Mouse (Mus musculus) embryonic facial prominence, embryonic 11.5 days (tissue): ENCODE data around the gene Spryd4. TPM values are rescaled to one million over a fixed set of nuclear protein-coding genes. Genes with fewer than 3 reads are reported as not detected.
A peak's percentile ranks its signal among the peaks of the same experiment; 100 is the strongest.

Experiments used
- ATAC-seq: fragments of 200-750 bp; cut with Nextera tagmentation; replicated peaks from 2 replicates; pipeline ENCODE4 v1.8.0; 2017; ENCODE audit warnings: low read depth; ENCODE audit not compliant: insufficient number of reproducible peaks, low FRiP score, low TSS enrichment
- DNase-seq: peaks from one replicate; pipeline ENCODE4 v3.0.0-alpha.2; 2015; ENCODE audit warnings: low spot score
- H3K27ac ChIP-seq: fragments of 300-500 bp; sonication (generic); replicated peaks from 2 replicates; pipeline ENCODE4 v1.5.1; 2014; ENCODE audit warnings: mild to moderate bottlenecking, low read depth, low read length, control low read depth
- H3K27me3 ChIP-seq: fragments of 300-500 bp; sonication (generic); 2 replicates; pipeline ENCODE4 v1.6.1; 2014; ENCODE audit warnings: mild to moderate bottlenecking, low read length, moderate library complexity, mixed read lengths; ENCODE audit not compliant: control insufficient read depth, insufficient read depth
- H3K36me3 ChIP-seq: fragments of 300-500 bp; sonication (generic); replicated peaks from 2 replicates; pipeline ENCODE4 v1.6.1; 2014; ENCODE audit warnings: low read depth, mild to moderate bottlenecking, low read length, moderate library complexity, mixed read lengths; ENCODE audit not compliant: control insufficient read depth, insufficient read depth
- H3K4me1 ChIP-seq: fragments of 300-500 bp; sonication (generic); 2 replicates; pipeline ENCODE4 v1.6.1; 2014; ENCODE audit warnings: low read length, mixed read lengths; ENCODE audit not compliant: control insufficient read depth, insufficient read depth
- H3K4me2 ChIP-seq: fragments of 300-500 bp; sonication (generic); 2 replicates; pipeline ENCODE4 v1.6.1; 2014; ENCODE audit warnings: low read depth, mild to moderate bottlenecking, control low read depth, low read length, moderate library complexity
- H3K4me3 ChIP-seq: fragments of 300-500 bp; sonication (generic); 2 replicates; pipeline ENCODE4 v1.5.1; 2014; ENCODE audit warnings: low read depth, low read length, control low read depth
- H3K9ac ChIP-seq: fragments of 300-500 bp; sonication (generic); replicated peaks from 2 replicates; pipeline ENCODE4 v1.6.1; 2014; ENCODE audit warnings: mild to moderate bottlenecking, control low read depth, low read length
- H3K9me3 ChIP-seq: fragments of 300-500 bp; sonication (generic); replicated peaks from 2 replicates; pipeline ENCODE4 v1.6.1; 2016; ENCODE audit warnings: mild to moderate bottlenecking, low read length, inconsistent platforms, mixed read lengths; ENCODE audit not compliant: control insufficient read depth
- WGBS: fragments of 180-500 bp; shearing (Covaris S2); extraction: QIAGEN DNeasy Blood & Tissue Kit; methylation state at CpG from one replicate; pipeline ENCODE4 v1.1.7; 2014; 5-methylcytosine and 5-hydroxymethylcytosine counted together
- polyA plus RNA-seq: library from polyadenylated mRNA; unstranded; fragments of >200 nt; fragmentation: Nextera tagmentation; extraction: Ambion mirVana; gene quantifications from 2 replicates; pipeline ENCODE4 v1.2.1, GENCODE M21; 2014

Gene Spryd4
- polyA plus RNA-seq, 1 experiment from 2014 or later: 30.7 TPM

GRCm38 (mm10) chr10:128231697-128232419 is 20.3 kb upstream of the Spryd4 start, which contains the start of gene Timeless:
TSS of gene Timeless (plus strand) at chr10:128232065.
- no peaks in the 10 kb centered on the region for H3K27me3 ChIP-seq
- no peaks in the 10 kb centered on the region; the same call in 1 of the 2 replicates for H3K36me3 ChIP-seq
- H3K4me3 ChIP-seq: peak within 1 kb of the TSS; percentile 68
- H3K9ac ChIP-seq: peak within 1 kb of the TSS; percentile 90
- H3K4me2 ChIP-seq: peak within 1 kb of the TSS; percentile 69
- DNase-seq (peak; percentile 82), ATAC-seq (peak; percentile 81)
- WGBS: under 1% methylated on average over 58 of the region's 58 CpGs
- no peaks in the 10 kb centered on the region for H3K4me1 ChIP-seq
- peak within 1 kb of the TSS; percentile 93 for H3K27ac ChIP-seq
- H3K9me3 ChIP-seq: no peaks in the 10 kb centered on the region

GRCm38 (mm10) chr10:128231146-128231545 is 19.5 kb upstream of the Spryd4 start:
- WGBS: 21% methylated on average over 5 of the region's 5 CpGs
- no peaks in the 10 kb centered on the region; the same call in 1 of the 2 replicates for H3K36me3 ChIP-seq
- no peak for ATAC-seq
- H3K4me2 ChIP-seq: peak overlapping the region; percentile 69
- no peaks in the 10 kb centered on the region for H3K9me3 ChIP-seq
- H3K4me1 ChIP-seq: no peaks in the 10 kb centered on the region
- peak overlapping the region; percentile 68 for H3K4me3 ChIP-seq
- no peaks in the 10 kb centered on the region for H3K27me3 ChIP-seq
- peak overlapping the region; percentile 44; the same call in 1 of the 2 replicates for H3K27ac ChIP-seq
- H3K9ac ChIP-seq: peak overlapping the region; percentile 90
- DNase-seq: no peak

- Histone ChIP-seq H3K4me2 (no peak overlapping the region; the same call in 1 of the 2 replicates), H3K27ac (0 out of 2 replicates have a peak overlapping the region, but pooled peaks have one; percentile 44), H3K27me3 (no peaks in the 10 kb centered on the region)
These were observed 19.0 kb upstream of the Spryd4 start for GRCm38 (mm10) chr10:128230582-128230981.

GRCm38 (mm10) chr10:128228009-128228408 is 16.4 kb upstream of the Spryd4 start:
- DNase-seq (no peak), ATAC-seq (no peak)
- Histone ChIP-seq H3K4me3 (no peak overlapping the region), H3K4me2 (no peak overlapping the region), H3K9me3 (no peaks in the 10 kb centered on the region), H3K27me3 (no peaks in the 10 kb centered on the region), H3K27ac (no peak overlapping the region), H3K9ac (no peak overlapping the region), H3K36me3 (no peaks in the 10 kb centered on the region), H3K4me1 (no peaks in the 10 kb centered on the region)
- 92% methylated on average over 8 of the region's 8 CpGs for WGBS

More at GRCm38 (mm10) chr10:128230582-128230981, 19.0 kb upstream of the Spryd4 start:
- 79% methylated on average over 12 of the region's 12 CpGs for WGBS
- Histone ChIP-seq H3K36me3 (no peaks in the 10 kb centered on the region; the same call in 1 of the 2 replicates), H3K4me3 (no peak overlapping the region), H3K9ac (no peak overlapping the region), H3K4me1 (no peaks in the 10 kb centered on the region), H3K9me3 (no peaks in the 10 kb centered on the region)
- DNase-seq: no peak
- ATAC-seq: no peak

GRCm38 (mm10) chr10:128227592-128227991 is 16.0 kb upstream of the Spryd4 start:
- DNase-seq: no peak

GRCm38 (mm10) chr10:128225538-128225937 is 13.9 kb upstream of the Spryd4 start, which contains the start of gene Mip:
TSS of gene Mip (plus strand) at chr10:128225838.
- Histone ChIP-seq H3K36me3 (no peaks in the 10 kb centered on the region), H3K4me2 (no peak within 1 kb of the TSS), H3K9me3 (no peaks in the 10 kb centered on the region), H3K4me3 (no peak within 1 kb of the TSS), H3K4me1 (no peaks in the 10 kb centered on the region), H3K9ac (no peak within 1 kb of the TSS; the same call in 1 of the 2 replicates), H3K27ac (0 out of 2 replicates have a peak within 1 kb of the TSS, but pooled peaks have one; percentile 28), H3K27me3 (no peaks in the 10 kb centered on the region)
- 49% methylated on average over 4 of the region's 4 CpGs for WGBS
- no peak for ATAC-seq
- no peak for DNase-seq

More at GRCm38 (mm10) chr10:128227592-128227991, 16.0 kb upstream of the Spryd4 start:
- Histone ChIP-seq H3K4me3 (no peak overlapping the region), H3K9me3 (no peaks in the 10 kb centered on the region), H3K4me1 (no peaks in the 10 kb centered on the region), H3K27me3 (no peaks in the 10 kb centered on the region), H3K4me2 (no peak overlapping the region), H3K36me3 (no peaks in the 10 kb centered on the region), H3K27ac (no peak overlapping the region), H3K9ac (no peak overlapping the region)
- ATAC-seq: no peak
- 87% methylated on average over 9 of the region's 9 CpGs for WGBS

- H3K4me2 ChIP-seq: no peak overlapping the region
- H3K27ac ChIP-seq: no peak overlapping the region
- ATAC-seq (no peak), DNase-seq (no peak)
- 28% methylated on average over 5 of the region's 5 CpGs for WGBS
- H3K27me3 ChIP-seq: no peaks in the 10 kb centered on the region
- no peak overlapping the region for H3K4me3 ChIP-seq
- H3K9ac ChIP-seq: no peak overlapping the region
- no peaks in the 10 kb centered on the region for H3K9me3 ChIP-seq
- no peaks in the 10 kb centered on the region for H3K4me1 ChIP-seq
- no peaks in the 10 kb centered on the region for H3K36me3 ChIP-seq
These were observed 13.5 kb upstream of the Spryd4 start for GRCm38 (mm10) chr10:128225064-128225463.
